Mouse (Mus musculus) retina, adult 2 months (tissue): ENCODE measurements around the gene Gm11077.
A peak's percentile ranks its signal among the peaks of the same experiment; 100 is the strongest.

Experiments
- DNase-seq: peaks from one replicate; pipeline ENCODE4 v3.0.0-alpha.2; 2012; ENCODE audit warnings: low read depth, low spot score

Gene Gm11077

DNA sequence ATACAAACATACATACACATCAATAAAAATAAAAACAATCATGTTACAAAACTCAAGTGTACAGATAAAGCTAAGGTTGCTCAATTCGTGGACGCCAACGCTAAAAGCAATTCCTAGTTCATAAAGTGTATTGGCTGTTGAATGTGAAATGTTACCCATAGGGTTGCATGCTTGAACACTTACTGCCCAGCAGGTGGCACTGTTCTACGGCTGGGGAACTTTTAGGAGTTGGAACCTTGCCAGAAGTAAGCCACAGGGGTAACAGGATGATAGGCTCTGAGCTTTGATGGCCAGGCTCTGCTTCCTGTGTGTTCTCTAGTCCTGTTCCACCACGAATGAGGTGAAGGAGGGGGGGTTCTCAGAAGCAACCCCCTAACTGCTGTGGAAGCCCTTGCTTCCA, at the start of gene Gm11077:
Gene Gm11077, plus strand, starts transcription at position 13 of the 400 bp plus-strand sequence.
- DNase-seq: no peak

DNA sequence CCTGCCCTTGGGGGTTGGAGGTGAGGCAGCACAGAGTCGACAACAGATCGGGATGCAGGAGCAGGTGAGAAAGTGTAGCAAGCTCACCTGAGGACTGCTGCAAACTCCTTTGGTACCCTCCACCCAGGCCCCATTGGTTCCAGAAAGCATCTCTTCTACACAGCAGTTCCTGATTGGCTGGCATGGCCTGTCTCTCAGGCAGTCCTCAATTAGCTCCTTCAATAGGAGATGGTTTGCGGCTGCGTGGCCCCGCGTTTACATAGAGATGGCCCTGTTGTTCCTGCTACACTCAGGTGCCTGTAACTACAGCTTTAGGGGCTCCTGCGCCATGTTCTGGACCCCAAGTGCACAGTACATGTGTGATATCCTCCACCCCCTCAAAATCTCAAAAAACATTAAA, 48.4 kb upstream of the Gm11077 start:
- DNase-seq: no peak

DNA sequence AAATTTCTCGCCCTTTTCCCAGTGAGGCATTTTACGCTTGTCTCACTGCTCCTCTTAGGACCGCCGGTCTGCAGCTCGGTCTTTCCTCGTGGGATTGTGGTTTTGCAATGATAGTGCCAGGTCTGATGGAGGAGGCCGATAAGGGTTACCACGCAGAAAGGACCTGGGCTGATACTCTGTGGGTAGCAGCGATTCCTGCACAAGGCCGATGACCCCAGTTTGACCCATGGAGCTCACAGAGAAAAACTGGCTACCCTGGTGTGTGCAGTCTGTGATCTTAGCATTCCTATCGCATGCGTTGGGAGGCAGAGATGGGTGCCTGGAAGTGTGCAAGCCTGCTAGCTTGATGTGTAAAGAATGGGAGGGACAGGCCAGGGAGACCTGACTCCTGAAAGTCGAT, 46.3 kb upstream of the Gm11077 start:
- no peak for DNase-seq

DNA sequence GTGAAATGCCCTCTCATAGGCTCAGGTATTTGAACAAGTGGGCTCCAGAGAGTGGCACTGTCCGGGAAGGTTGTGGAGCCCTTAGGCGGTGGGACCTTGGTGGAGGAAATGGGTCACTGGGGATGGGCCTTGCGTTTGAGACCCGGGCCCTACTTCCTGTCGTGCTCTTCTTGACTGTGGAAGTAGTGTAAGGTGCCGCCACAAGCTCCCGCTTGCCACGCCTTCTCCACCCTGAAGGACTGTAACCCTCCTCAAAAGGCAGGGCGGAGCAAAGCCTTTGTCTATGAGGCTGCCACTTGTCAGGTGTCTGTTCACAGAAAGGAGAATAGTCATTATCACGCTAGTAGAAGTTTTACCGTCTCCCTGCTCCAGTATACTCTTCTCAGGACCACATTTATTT, 44.7 kb upstream of the Gm11077 start:
- no peak for DNase-seq

DNA sequence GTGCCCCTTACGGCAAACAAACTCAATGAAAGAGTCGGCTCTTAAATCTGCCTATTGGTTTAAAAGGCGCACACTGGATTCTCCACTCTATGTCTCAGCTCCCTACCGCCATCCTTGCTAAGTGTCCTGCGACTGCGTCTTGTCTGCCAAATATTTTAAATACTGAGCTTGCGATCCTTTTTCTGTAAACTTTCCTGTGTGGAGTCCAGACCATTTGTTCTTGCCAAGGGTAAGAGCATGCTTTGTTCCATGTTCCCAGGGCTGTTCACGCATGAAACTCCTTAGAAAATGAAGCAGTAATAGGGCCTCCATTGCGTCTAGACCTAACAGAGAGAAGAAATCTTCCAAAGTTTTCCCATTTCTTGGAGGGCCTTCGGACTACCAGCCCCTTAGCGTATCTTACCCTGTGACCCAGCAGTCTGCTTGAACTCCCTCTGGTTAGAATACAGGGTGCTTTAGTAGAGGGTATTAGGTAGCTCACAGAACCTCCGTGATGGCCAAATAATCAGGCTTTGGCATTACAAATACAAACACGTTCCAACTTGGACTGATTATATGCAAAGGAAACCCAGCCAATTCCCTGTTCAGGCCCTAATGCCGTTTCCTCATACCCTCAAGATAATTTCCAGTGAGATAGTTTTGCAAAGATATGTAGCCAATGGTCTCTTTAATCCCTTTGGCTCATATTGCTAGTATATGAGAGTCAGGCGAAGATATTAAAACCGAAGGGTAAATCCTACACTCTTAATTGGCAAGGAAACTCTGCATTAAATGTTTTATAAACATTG, 39.3 kb upstream of the Gm11077 start:
- DNase-seq: no peak

DNA sequence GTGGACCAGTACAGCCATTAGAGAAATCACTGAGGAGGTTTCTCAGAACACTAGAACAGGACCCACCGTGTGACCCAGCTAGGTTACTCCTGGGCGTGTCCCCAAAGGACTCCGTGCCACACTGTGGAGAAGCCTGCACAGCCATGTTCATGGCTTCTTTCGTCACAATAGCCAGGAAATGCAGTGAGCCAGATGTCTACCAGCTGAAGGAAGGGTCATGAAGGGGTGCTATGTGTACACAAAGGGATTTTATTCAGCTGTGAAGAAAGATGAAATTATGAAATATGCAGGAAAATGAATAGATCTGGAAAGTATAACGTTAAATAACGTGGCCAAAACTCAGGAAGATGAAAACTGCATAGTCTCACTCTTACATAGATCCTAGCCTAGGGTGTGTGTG, 36.9 kb upstream of the Gm11077 start:
- no peak for DNase-seq

DNA sequence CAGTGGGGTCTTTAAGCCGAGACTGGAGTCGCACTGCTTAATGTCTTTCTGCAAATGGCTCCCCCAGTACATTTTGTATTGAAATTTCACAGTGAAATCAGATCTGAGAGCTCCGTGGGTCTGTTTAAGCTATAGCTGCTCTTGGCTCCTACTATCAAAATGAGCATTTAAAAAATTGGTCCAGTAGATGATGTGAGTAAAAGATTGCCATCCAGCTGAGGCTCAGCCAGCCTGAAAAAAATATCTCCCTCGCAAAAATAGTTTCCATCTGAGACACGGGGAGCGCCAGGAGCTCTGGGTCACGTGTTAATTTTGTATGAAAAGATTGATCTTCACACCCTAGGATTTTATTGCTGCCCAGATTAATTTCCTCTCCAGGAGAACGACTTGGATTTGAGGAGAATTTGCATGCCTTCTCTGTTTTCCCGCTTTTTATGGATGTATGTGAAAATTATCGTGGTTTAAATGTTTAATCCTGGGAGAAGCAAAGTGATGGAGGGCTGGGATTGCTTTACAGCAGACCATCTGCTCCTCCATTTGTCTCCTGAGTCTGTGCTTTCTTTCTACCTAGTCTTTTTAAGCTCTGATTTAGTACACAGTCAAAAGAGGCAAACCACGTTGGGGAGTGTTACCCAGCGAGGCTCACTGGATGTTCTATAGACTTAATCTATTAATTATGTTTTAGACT, 32.7 kb upstream of the Gm11077 start:
- no peak for DNase-seq

DNA sequence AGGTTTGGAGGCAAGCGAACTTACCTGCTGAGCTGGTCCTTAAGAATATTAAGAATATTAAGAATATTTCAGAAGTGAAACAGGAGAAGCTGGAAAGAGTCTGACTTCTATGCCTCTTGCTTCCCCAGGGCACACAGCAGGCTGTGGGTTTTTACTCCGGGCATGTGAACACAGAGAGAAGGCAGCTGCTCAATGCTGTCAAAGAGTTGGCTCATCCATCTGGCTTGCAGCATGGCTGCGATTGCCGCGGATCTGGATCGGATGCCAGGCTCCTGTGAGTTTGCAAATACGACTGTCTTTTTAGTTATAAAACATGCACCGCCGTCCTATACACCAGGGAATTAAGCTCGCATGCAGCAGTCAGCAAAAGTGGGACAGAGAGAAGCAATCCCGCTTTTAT, 31.1 kb upstream of the Gm11077 start:
- DNase-seq: no peak

DNA sequence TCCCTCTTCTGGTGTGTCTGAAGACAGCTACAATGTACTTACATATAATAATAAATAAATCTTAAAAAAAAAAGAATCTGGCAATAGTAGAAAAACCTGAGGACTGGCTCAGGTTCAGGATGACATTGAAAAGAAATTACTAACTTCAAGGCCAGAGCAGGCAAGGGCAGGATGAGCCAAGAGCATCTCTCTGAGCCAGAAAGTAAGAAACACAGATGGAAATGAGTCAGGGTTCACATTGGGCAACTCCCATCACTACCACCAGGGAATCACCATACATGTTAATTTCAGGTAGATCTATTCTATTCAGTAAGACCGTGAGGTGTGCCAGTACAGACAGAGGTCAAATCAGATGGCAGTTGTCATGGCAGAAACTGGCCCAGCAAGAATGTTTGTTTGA, 30.5 kb upstream of the Gm11077 start:
- DNase-seq: no peak

DNA sequence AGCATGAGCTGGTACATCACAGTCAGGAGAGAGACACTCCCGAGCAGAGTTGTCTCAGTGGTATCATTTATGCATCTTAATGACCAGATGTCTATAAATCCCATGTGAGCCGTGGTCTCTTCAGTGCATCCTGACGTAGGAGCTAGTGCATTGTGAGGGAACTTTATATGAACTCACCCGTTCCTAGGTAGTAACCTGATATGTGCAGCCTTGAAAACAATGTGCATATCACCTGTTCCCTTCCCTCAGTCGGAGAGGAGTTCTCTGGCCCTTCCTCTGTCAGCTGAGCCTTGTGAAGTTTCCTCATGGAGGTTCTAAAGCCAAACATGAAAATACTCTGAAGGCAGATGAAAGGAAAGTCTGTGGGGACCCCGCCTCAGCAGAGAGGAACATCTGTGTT, 27.8 kb upstream of the Gm11077 start:
- no peak for DNase-seq

DNA sequence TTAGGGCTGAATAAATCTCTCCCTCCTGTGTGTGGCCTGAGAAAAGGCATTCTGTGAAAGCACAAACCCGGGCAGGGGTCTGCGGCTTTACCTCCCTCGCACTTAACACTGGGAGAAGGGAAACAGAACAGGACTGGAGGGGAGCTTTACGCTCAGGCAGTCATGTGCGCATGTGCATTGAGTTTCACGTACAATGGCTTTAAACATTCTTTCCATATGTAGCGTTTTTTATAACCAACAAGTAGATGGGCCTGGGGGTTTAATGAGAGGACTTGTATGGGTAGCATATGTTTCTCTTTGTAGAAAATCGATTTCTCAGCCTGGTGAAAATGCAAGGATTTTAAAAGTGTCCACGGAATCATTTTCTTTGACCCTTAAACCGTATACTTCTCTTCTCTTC, 24.0 kb upstream of the Gm11077 start:
- DNase-seq: no peak

DNA sequence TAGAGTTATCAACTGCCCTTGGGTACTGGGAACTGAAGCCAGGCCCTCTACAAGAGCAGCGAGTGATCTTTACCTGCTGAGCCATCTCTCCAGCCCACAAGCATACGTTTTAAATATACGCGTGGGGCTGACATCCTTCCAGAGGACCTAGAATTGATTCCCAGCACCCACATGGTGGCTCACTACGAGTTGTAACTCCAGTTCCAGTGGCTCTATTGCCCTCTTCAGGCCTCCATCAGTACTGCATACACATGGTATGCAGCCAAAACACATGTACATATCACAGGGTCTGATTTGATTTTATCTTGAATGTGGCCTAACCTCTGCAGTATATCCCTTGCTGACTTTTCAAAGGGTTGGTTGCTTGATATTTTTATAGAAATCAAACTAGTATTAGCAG, 23.0 kb upstream of the Gm11077 start:
- no peak for DNase-seq

DNA sequence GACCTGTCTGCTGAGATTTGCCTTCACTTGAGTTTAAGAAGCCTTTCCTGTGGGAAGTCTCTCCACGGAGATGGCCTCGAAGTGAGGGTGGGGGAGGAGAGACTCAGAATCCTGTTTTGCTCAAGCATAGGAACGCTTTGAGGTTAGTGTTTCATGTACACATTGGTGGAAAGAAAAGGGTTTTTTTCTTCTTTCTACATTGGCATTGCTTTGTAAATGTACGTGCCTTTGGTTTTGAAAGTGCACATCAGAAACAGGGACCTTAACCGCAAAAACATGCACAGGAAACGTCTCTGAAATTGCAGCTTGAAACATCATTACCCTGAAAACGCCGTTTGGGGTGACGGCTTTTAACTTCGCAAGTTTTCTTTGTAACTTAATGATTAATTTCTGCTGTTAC, 21.0 kb upstream of the Gm11077 start:
- DNase-seq: no peak

DNA sequence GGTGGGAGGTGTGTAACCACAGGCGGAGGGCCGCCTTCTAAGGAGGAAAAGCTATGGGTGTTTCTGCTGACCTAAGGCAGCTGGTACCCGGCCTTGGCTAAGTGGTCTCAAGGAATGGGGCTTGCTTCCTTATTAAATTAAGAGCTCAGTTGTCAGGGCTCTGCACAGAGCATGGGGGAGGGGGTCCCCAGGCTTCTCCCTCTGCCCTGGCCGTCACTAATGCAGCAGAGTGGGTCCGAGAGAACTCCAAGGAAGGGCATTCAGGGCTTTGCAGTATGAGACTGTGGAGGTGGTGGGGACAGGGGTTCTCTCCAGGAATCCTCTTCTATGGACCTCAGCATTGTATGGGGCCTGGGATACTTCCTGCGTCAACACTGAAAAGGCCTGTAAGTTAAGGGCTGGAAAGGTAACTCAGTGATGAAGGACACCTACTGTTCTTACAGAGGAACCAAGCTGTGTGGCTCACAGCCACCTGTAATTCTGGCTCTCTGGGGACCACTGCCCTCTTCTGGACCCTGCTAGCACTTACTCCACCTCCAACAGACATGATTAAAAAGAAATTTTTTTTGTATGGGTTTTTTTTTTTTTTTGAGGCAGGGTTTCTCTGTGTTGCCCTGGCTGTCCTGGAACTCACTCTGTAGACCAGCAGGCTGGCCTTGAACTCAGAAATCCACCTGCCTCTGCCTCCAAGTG, 19.5 kb upstream of the Gm11077 start:
- no peak for DNase-seq

DNA sequence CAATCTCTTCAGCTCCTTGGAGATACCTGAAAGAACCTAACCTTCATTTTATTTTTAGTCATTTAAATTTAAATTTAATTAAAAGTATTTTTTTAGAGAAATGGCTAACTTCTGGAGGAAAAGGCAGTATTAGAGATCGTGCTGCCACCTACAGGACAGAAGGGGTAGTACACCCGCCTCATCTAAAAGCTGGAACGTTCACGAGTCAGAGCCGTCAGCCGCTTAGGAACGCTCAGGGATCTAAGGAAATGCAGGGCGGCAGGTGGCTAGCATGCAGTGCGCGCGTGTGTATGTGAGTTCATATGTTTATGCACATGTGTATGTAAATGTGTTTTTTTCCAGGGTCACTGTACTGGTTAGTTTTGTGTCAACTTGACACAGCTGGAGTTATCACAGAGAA, 16.3 kb upstream of the Gm11077 start:
- peak; percentile 26 for DNase-seq

DNA sequence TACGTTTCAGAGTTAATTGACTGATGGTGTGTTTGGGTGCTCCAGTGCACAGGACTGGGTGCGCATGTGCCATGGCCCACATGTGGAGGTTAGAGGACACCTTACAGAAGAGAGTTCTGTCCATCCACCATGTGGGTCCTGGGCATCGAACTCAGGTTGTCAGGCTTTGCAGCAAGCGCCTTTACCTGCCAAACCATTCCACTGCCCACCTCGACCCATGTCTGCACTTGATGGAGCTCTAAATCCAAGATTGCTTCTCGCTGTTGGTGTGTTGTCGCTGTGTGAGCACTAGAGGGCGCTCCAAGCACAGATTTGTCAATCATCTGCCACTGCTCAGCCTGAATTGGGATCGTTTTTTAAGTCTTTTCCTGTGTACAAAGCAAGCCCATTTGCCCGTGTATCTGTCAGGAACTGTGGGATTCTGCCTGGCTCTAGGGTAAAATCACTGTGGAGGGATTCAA, 14.1 kb upstream of the Gm11077 start:
- peak; percentile 52 for DNase-seq

DNA sequence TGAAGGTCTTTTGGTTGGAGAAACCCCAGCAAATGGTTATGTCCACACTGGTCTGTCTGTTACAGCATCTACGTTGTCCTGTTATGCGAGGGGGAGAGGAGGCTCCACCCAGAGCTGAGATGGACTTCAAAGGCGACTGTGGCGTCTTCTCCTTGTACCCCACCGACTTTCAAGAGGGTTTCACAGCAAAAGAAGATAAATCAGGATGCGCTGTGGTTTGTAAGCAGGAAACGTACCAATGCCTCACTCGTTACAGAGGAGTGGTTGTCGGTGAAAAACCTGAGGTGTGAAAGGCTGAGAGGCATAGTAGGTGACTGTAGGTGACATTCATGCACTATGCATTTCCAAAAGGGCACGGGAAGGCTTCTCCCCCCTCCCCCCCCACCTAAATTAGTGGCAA, 7.0 kb upstream of the Gm11077 start:
- DNase-seq: no peak

DNA sequence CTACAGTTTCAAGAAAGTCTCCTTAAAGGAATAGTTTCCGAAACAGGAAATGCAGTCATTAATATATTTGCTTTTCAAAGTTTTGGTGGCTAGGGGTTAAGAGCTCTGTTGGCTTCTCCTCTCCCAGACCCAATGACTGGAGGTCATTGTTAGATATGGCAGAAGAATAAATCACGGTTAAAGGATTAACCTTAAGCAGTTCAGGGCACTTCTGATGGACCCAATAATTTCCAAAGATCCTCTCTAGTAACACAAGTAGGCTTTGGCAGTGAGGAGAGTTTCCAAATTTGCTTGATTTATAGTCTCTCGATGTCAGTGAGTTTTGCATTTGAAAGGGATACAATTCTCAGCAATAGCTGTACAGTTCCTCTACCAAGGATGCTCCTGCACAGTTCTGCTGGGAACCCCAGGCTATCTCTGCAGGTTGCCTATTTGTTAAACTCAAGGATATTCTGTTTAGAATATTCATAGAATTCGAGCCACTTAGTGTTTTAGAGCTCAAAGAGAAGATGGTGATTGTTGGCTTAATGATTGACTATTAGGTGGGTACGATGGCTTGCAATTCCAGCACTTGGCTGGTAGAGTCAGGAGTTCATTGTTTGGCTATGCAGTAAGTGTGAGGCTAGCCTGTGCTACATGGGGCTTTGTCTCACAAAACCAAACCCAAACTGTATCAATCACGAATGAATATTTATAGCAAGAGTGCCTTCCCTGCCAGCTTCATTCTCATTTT, 1.8 kb downstream of the Gm11077 start:
- DNase-seq: no peak

DNA sequence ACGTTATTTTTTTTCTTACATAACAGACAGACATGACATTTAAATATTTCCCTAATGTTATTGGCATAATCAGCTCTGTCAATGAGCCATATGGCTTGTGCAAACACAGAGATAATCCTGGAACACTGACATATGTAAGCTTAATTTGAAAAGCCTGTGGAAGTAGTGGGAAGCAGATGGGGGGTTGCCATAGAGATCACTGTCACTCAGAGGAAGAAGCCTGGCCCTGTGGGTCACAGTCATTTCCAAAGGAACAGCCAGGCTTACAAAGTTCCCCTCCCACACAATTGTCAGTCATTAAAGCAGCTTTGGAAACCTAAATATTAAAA, 2.3 kb downstream of the Gm11077 start:
- no peak for DNase-seq

DNA sequence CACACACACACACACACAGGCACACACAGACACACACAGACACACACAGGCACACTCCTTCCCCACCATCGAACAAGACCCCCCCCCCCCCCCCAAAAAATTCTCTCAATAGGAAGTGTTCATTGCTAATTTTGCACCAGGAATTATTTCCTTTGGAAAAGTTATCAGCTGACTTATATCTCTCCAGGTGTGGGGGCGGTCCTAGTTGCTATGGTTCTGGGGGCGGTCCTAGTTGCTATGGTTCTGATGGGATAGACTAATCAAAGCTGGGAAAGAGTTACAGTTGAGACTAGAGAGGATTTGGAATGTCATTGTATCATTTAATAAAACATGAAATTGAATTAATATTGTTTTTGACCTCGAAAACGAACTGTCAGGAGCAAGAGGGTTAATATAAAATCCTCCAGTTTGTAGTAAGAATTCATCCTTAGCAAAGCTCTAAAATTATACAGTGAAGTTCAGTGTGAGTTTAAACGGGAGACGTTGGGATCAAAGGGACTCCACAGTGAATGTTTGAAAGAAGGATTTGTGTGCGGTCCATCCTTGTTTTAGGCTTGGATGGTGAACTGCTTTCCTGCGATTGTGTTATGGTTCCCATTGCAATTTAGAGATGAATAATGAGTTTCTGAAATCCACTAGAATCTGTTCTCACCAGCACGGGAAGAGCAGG, 4.0 kb downstream of the Gm11077 start:
- DNase-seq: no peak

DNA sequence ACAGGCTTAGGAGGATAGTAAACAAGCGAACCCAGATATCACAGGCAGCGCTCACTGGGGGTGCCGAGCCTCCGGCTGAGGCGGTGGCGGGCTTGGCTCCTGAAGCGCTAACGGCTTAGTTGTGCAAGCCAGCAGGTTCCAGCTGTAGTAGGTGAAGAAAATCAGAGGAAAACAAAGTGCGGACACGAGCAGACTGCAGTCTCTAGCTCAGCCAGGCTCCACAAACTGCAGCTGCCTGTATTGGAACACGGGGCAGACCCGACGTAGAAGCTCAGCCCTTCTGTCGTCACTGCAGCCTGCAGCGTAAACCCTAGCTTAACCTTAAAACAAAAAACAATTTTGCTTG, 4.5 kb downstream of the Gm11077 start:
- DNase-seq: no peak

DNA sequence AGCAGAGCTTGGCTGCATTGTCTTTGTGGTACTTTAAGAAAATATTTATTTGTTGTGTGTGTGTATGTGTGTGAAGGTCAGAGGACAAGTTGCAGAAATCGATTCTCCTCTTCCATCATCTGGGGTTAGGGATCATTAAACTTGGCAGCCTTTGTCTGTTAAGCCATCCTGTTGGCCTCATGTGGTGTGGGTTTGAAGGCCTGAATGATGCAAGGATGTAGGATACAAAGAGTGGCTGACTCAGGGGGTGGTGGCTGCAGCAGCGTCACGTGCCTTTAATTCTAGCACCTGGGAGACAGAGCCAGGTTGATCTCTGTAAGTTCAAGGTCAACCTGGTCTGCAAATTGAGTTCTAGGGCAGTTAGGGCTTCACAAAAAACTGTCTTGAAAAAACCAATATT, 16.5 kb downstream of the Gm11077 start:
- no peak for DNase-seq
